Mouse (Mus musculus): ENCODE data around the gene Rassf7.
A peak's percentile ranks its signal among the peaks of the same experiment; 100 is the strongest.

Gene Rassf7

GRCm38 (mm10) chr7:141215101-141215879, at the start of gene Rassf7:
Gene Rassf7, plus strand, starts transcription at chr7:141215860.
- peak; percentile 96 to 98 for DNase-seq

- no peak for DNase-seq
Measured at GRCm38 (mm10) chr7:141167901-141168517, 47.7 kb upstream of the Rassf7 start.

GRCm38 (mm10) chr7:141168518-141168953, 47.1 kb upstream of the Rassf7 start:
- peak; percentile 42 to 48 for DNase-seq

GRCm38 (mm10) chr7:141169300-141169699, 46.4 kb upstream of the Rassf7 start:
- no peak for DNase-seq

- DNase-seq: no peak
Measured at GRCm38 (mm10) chr7:141169866-141170265, 45.8 kb upstream of the Rassf7 start.

- peak; percentile 91 to 93 for DNase-seq
Measured at GRCm38 (mm10) chr7:141172116-141173006, 43.3 kb upstream of the Rassf7 start, which contains the start of gene Rnh1. Gene Rnh1, minus strand, starts transcription at chr7:141172857.

- no peak for DNase-seq
Measured at GRCm38 (mm10) chr7:141173323-141173850, 42.3 kb upstream of the Rassf7 start.

GRCm38 (mm10) chr7:141175068-141175467, 40.6 kb upstream of the Rassf7 start:
- no peak for DNase-seq

- peak; percentile 79 to 81 for DNase-seq
Measured at GRCm38 (mm10) chr7:141176173-141176572, 39.5 kb upstream of the Rassf7 start.

GRCm38 (mm10) chr7:141188194-141188593, 27.5 kb upstream of the Rassf7 start:
- DNase-seq: no peak

- no peak for DNase-seq
Measured at GRCm38 (mm10) chr7:141188733-141189132, 26.9 kb upstream of the Rassf7 start.

GRCm38 (mm10) chr7:141190220-141190619, 25.4 kb upstream of the Rassf7 start:
- no peak for DNase-seq

- no peak for DNase-seq
Measured at GRCm38 (mm10) chr7:141191036-141191435, 24.6 kb upstream of the Rassf7 start.

GRCm38 (mm10) chr7:141191796-141192685, 23.6 kb upstream of the Rassf7 start:
- DNase-seq: no peak

- no peak for DNase-seq
Measured at GRCm38 (mm10) chr7:141192776-141193347, 22.8 kb upstream of the Rassf7 start.

- DNase-seq: peak; percentile 43 to 65
Measured at GRCm38 (mm10) chr7:141193348-141193856, 22.3 kb upstream of the Rassf7 start.

- DNase-seq: peak; percentile 98 to 99
Measured at GRCm38 (mm10) chr7:141193948-141194347, 21.7 kb upstream of the Rassf7 start, which contains the start of the genes Hras and Lrrc56. Gene Hras, minus strand, starts transcription at chr7:141194005. Gene Lrrc56, plus strand, starts transcription at chr7:141194157.

GRCm38 (mm10) chr7:141194409-141194808, 21.3 kb upstream of the Rassf7 start:
- no peak for DNase-seq

- peak; percentile 90 to 93 for DNase-seq
Measured at GRCm38 (mm10) chr7:141194830-141195229, 20.8 kb upstream of the Rassf7 start.

- no peak for DNase-seq
Measured at GRCm38 (mm10) chr7:141195754-141196153, 19.9 kb upstream of the Rassf7 start.

Measured in thymus, postnatal 36 days (tissue).